Mouse (Mus musculus) C2C12 (cell line): Measurements from ENCODE around the gene Gorasp2.

Experiments
- CEBPB ChIP-seq: IDR thresholded peaks from one replicate; pipeline ENCODE4 v1.6.1; 2011; ENCODE audit warnings: low read depth, mild to moderate bottlenecking, control low read depth, moderate library complexity
- CTCF ChIP-seq: IDR thresholded peaks from one replicate; pipeline ENCODE4 v1.5.1; 2011; ENCODE audit not compliant: control insufficient read depth, insufficient read depth, insufficient read length
- MYOG ChIP-seq: IDR thresholded peaks from one replicate; pipeline ENCODE4 v1.6.1; 2011; ENCODE audit not compliant: control insufficient read depth, insufficient read length; ENCODE audit errors: extremely low read depth
- USF1 ChIP-seq: IDR thresholded peaks from one replicate; pipeline ENCODE4 v1.6.1; 2011; ENCODE audit warnings: low read depth, mild to moderate bottlenecking, control low read depth, moderate library complexity

DNA sequence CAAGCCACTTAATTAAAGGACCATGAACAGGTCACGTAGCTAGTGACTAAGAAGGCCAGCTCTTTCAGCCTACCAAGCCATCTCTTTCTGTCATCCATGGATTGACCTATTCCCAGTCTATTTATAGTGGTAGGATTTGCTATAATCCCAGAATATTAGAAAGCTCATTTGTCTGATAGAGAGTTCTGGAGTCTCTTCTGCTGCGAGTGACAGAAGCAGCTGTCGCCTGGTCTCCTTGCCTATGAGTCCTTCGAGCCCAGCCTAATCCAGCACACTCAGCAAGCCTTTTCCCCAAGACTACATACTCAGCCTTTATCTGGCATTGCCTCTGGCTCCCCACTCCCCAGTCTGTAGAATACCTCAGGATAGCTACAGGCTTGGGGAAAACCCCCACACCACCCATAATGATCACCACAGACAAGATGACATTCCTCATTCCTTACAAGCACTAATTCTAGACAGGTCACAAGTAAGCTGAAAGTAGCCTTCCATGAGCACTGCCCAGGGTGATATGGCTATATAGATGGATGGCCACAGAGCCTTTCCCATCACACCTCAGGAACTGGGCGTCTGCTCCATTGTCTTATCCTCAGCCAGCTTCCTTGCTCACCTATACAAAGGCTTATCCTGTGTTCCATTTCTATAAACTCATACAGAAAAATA lies 27.2 kb upstream of the Gorasp2 start:
- no peak for TF ChIP-seq USF1
- no peak for TF ChIP-seq CTCF
- TF ChIP-seq CEBPB, result no peak
- TF ChIP-seq MYOG, result no peak
